Mouse (Mus musculus) ES-CJ7 (cell line): ENCODE measurements at regions not wholly inside any gene's neighbourhood (a gene's known extent, or its start where the extent isn't known, plus 50 kb on each side); places are given as distances from the start of the nearest gene placed in this dataset.

Experiments used
- DNase-seq: peaks from one replicate; pipeline ENCODE4 v3.0.0; 2011; ENCODE audit warnings: low read depth, low spot score

GRCm38 (mm10) chr14:89405011-89405712 is 934.0 kb upstream of the Pcdh20 start:
- no peak for DNase-seq

- DNase-seq = no peak
Observed at GRCm38 (mm10) chr14:89402568-89403339, 931.6 kb upstream of the Pcdh20 start.

GRCm38 (mm10) chr14:89357050-89357749 is 886.0 kb upstream of the Pcdh20 start:
- no peak for DNase-seq

- DNase-seq = peak; percentile 32
Observed at GRCm38 (mm10) chr14:89347972-89348371, 876.8 kb upstream of the Pcdh20 start.

- DNase-seq = peak; percentile 85
Observed at GRCm38 (mm10) chr14:89325116-89325515, 853.9 kb upstream of the Pcdh20 start.

GRCm38 (mm10) chr14:89308506-89308905 is 837.3 kb upstream of the Pcdh20 start:
- no peak for DNase-seq
